Comparison of ENCODE assay signal across 13 mouse cellular contexts in the genomic region with DNA sequence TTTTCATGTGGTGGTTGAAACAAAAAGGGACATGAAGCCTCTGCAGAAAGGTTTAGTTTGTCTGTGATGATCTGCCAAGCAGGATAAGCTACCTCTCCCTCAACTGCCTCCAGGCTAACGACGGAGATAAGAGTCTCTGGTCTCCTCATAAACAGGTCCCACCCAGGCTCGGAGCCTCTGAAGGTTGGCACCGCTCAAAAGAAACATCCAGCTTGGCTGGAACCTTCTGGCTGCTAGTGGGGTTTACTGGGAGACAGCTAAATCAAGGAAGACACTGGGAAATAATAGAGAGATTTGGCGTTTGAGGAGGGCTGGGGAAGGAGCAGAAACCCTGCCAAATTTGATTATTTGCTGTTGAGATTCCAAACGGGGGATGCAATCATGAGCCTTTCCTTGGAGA.
DNase-seq lines count a peak whose midpoint lies in the region; ATAC-seq lines count a peak whose summit lies in the region.
"Had no signal": no experiment of that assay in that cellular context is flagged by ENCODE, and none has a peak within 500 bp of the region (broad histone marks: within the 10 kb centered on the region; RNA-seq: fewer than 3 reads in every experiment).

No protein-coding gene starts in this region.

- H3K9me3 ChIP-seq in forebrain, embryonic 13.5 days (replicated peaks): no peaks in the 10 kb centered on the region
- H3K9me3 ChIP-seq in forebrain, embryonic 11.5 days (ENCODE audit: control insufficient read depth, low read length): no peaks in the 10 kb centered on the region
- no peaks in the 10 kb centered on the region for H3K9me3 ChIP-seq in midbrain, embryonic 13.5 days
- H3K9me3 ChIP-seq in midbrain, embryonic 11.5 days (ENCODE audit: control insufficient read depth, low read length): no peaks in the 10 kb centered on the region
- no peaks in the 10 kb centered on the region for H3K9me3 ChIP-seq in erythroblast, embryonic 14.5 days (ENCODE audit: control insufficient read depth, low read length)
- no peaks in the 10 kb centered on the region for H3K9me3 ChIP-seq in liver, embryonic 16.5 days (replicated peaks; ENCODE audit: control insufficient read depth, low read length)

- no peak overlapping the region for H3K9ac ChIP-seq in forebrain, embryonic 13.5 days
- no peak overlapping the region for H3K9ac ChIP-seq in forebrain, embryonic 11.5 days (ENCODE audit: low read length)
- H3K9ac ChIP-seq in midbrain, embryonic 13.5 days (replicated peaks): no peak overlapping the region
- H3K9ac ChIP-seq in midbrain, embryonic 11.5 days (ENCODE audit: low read length): no peak overlapping the region
- H3K9ac ChIP-seq in liver, embryonic 16.5 days (ENCODE audit: low read depth, low read length): peak overlapping the region; percentile 30

- H3K4me3 ChIP-seq in forebrain, embryonic 13.5 days: no peak overlapping the region
- no peak overlapping the region for H3K4me3 ChIP-seq in forebrain, embryonic 11.5 days (ENCODE audit: low read depth, low read length)
- no peak overlapping the region for H3K4me3 ChIP-seq in midbrain, embryonic 13.5 days (replicated peaks)
- H3K4me3 ChIP-seq in midbrain, embryonic 11.5 days (ENCODE audit: low read depth, low read length): no peak overlapping the region
- peak overlapping the region; percentile 48 for H3K4me3 ChIP-seq in erythroblast, embryonic 14.5 days (replicated peaks)
- peak overlapping the region; percentile 27 for H3K4me3 ChIP-seq in liver, embryonic 16.5 days (ENCODE audit: low read depth, low read length)
- H3K4me3 ChIP-seq: megakaryocyte, embryonic 14.5 days had no signal

- no peak for DNase-seq in forebrain, embryonic 11.5 days (ENCODE audit: low spot score)
- DNase-seq in midbrain, embryonic 11.5 days (ENCODE audit: low spot score, missing footprints): no peak
- no peak for DNase-seq in cerebellum, adult 9-11 months
- DNase-seq in left cerebral cortex, adult 8-10 months (ENCODE audit: low spot score in 2 of 2): no peak
- DNase-seq: cerebellum, adult 9-10 months; heart, postnatal 4 days; kidney, postnatal 25 days; thymus, postnatal 25 days had no signal

- no peak for ATAC-seq in forebrain, embryonic 13.5 days
- ATAC-seq in forebrain, embryonic 11.5 days (replicated peaks; ENCODE audit: low FRiP score): no peak
- ATAC-seq in midbrain, embryonic 13.5 days: no peak
- no peak for ATAC-seq in midbrain, embryonic 11.5 days (ENCODE audit: low FRiP score)
- ATAC-seq in liver, embryonic 16.5 days (ENCODE audit: low read depth): peak; percentile 90

- no peaks in the 10 kb centered on the region for H3K27me3 ChIP-seq in forebrain, embryonic 13.5 days
- H3K27me3 ChIP-seq in forebrain, embryonic 11.5 days (ENCODE audit: control insufficient read depth, insufficient read depth, low read length): no peaks in the 10 kb centered on the region
- no peaks in the 10 kb centered on the region for H3K27me3 ChIP-seq in midbrain, embryonic 13.5 days
- no peaks in the 10 kb centered on the region for H3K27me3 ChIP-seq in midbrain, embryonic 11.5 days (ENCODE audit: control insufficient read depth, insufficient read depth, low read length)
- H3K27me3 ChIP-seq in erythroblast, embryonic 14.5 days (ENCODE audit: control insufficient read depth): no peaks in the 10 kb centered on the region
- no peaks in the 10 kb centered on the region for H3K27me3 ChIP-seq in liver, embryonic 16.5 days (ENCODE audit: control insufficient read depth, insufficient read depth, low read depth, low read length)
- H3K27me3 ChIP-seq: megakaryocyte, embryonic 14.5 days had no signal

- no peaks in the 10 kb centered on the region for H3K36me3 ChIP-seq in forebrain, embryonic 13.5 days (ENCODE audit: poor library complexity, severe bottlenecking)
- no peaks in the 10 kb centered on the region for H3K36me3 ChIP-seq in forebrain, embryonic 11.5 days (ENCODE audit: control insufficient read depth, insufficient read depth, low read length)
- no peaks in the 10 kb centered on the region for H3K36me3 ChIP-seq in midbrain, embryonic 13.5 days
- no peaks in the 10 kb centered on the region for H3K36me3 ChIP-seq in midbrain, embryonic 11.5 days (ENCODE audit: control insufficient read depth, insufficient read depth, low read length)
- no peaks in the 10 kb centered on the region; the same call in 1 of the 2 replicates for H3K36me3 ChIP-seq in erythroblast, embryonic 14.5 days (ENCODE audit: control insufficient read depth)
- H3K36me3 ChIP-seq in liver, embryonic 16.5 days (ENCODE audit: control insufficient read depth, insufficient read depth): no peaks in the 10 kb centered on the region

- H3K27ac ChIP-seq in forebrain, embryonic 13.5 days: peak overlapping the region; percentile 69; the same call in 1 of the 2 replicates
- no peak overlapping the region for H3K27ac ChIP-seq in forebrain, embryonic 11.5 days (ENCODE audit: low read depth, low read length)
- 0 out of 2 replicates have a peak overlapping the region, but pooled peaks have one; percentile 28 for H3K27ac ChIP-seq in midbrain, embryonic 13.5 days
- H3K27ac ChIP-seq in midbrain, embryonic 11.5 days (ENCODE audit: low read depth, low read length): no peak overlapping the region
- peak overlapping the region; percentile 89 for H3K27ac ChIP-seq in liver, embryonic 16.5 days (ENCODE audit: low read length)

- H3K4me1 ChIP-seq in forebrain, embryonic 13.5 days: peaks cover 43% of the 10 kb centered on the region
- 0 out of 2 replicates have a peak, but pooled peaks cover 2% of the 10 kb centered on the region for H3K4me1 ChIP-seq in forebrain, embryonic 11.5 days (replicated peaks; ENCODE audit: control insufficient read depth, insufficient read depth, low read length)
- H3K4me1 ChIP-seq in midbrain, embryonic 13.5 days (replicated peaks): peaks cover 42% of the 10 kb centered on the region
- H3K4me1 ChIP-seq in midbrain, embryonic 11.5 days (ENCODE audit: control insufficient read depth, insufficient read depth, low read length): peaks cover 6% of the 10 kb centered on the region
- H3K4me1 ChIP-seq in erythroblast, embryonic 14.5 days (ENCODE audit: control insufficient read depth): peaks cover 84% of the 10 kb centered on the region
- H3K4me1 ChIP-seq in liver, embryonic 16.5 days (ENCODE audit: control insufficient read depth, low read depth, low read length): peaks cover 42% of the 10 kb centered on the region
- H3K4me1 ChIP-seq: megakaryocyte, embryonic 14.5 days had no signal

- WGBS in forebrain, embryonic 13.5 days: 63% methylated on average over 6 of the region's 6 CpGs
- 82% methylated on average over 6 of the region's 6 CpGs for WGBS in forebrain, embryonic 11.5 days
- WGBS in midbrain, embryonic 13.5 days: 68% methylated on average over 6 of the region's 6 CpGs
- 74% methylated on average over 6 of the region's 6 CpGs for WGBS in midbrain, embryonic 11.5 days
- WGBS in liver, embryonic 16.5 days (ENCODE audit: insufficient replicate concordance): 25% methylated on average over 6 of the region's 6 CpGs

- H3K4me2 ChIP-seq in forebrain, embryonic 13.5 days: no peak overlapping the region
- no peak overlapping the region for H3K4me2 ChIP-seq in forebrain, embryonic 11.5 days (ENCODE audit: low read depth, low read length, severe bottlenecking)
- H3K4me2 ChIP-seq in midbrain, embryonic 13.5 days (replicated peaks): no peak overlapping the region
- H3K4me2 ChIP-seq in midbrain, embryonic 11.5 days: no peak overlapping the region
- peak overlapping the region; percentile 48 for H3K4me2 ChIP-seq in liver, embryonic 16.5 days (ENCODE audit: low read depth, low read length)

Comparison
In these comparisons a context has a peak if more than half of its experiments do, and no peak if none do; other contexts are left out.
1. H3K27ac ChIP-seq: peak in forebrain, embryonic 13.5 days (single experiment), midbrain, embryonic 13.5 days (single experiment) and liver, embryonic 16.5 days (single experiment); none in forebrain, embryonic 11.5 days (single experiment) and midbrain, embryonic 11.5 days (single experiment).
2. H3K4me3 ChIP-seq: peak in erythroblast, embryonic 14.5 days (single experiment) and liver, embryonic 16.5 days (single experiment); none in forebrain, embryonic 13.5 days (single experiment), forebrain, embryonic 11.5 days (single experiment), midbrain, embryonic 13.5 days (single experiment) and midbrain, embryonic 11.5 days (single experiment).